Mouse (Mus musculus): ENCODE data around the gene Zyg11a.
"Not testable (repeated sequence)": the region's sequence is repeated elsewhere in the genome, so short reads cannot be mapped to it uniquely, and the experiment has no call there.

The Zyg11a gene

DNA sequence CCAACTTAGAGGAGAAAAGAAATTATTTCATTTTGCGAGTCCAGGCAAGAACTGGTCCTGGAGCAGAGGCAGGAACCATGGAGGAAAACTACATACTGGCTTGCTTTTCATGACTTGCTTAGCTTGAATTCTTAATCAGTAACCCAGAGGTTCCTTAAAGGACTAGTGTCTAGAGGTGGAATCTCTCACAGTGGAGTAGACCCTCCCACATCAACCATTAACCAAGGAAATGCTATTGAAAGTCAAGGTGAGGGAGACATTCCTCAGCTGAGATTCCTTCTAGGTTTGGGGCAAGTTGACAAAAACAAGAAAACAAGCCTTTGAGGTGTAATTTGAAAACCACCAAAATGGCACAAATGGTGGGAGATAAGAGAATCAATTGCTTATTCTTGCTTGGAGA, 73.0 kb downstream of the Zyg11a start, which contains the start of gene Scp2:
Gene Scp2 (minus strand): TSS at position 119 of the 400 bp plus-strand sequence.
- DNase-seq (ENCODE audit: extremely low read depth, low read depth): no peak

DNA sequence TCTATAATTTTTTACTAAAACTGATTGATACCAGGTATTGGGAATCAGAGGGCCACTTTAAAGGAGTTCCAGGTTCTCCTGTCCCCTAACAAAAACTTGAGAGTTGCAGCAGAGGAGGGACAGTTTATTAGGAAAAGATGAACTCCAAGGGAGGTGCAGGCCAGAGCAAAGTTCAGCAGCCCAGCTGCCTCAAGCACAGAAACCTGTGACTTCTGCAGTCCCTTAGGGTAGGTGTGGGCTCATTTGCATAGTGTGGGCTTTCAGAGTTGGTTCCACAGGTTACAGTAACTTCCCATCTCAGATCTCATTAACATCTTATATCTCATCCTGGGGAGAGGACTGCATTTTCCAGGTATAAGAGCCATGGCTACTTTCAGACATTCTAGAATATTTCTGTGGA, 74.1 kb downstream of the Zyg11a start:
- no peak for DNase-seq (ENCODE audit: extremely low read depth, low read depth)

GRCm38 (mm10) chr4:108143178-108143577, 74.7 kb downstream of the Zyg11a start:
- not testable (repeated sequence) for DNase-seq (ENCODE audit: extremely low read depth, low read depth)

DNA sequence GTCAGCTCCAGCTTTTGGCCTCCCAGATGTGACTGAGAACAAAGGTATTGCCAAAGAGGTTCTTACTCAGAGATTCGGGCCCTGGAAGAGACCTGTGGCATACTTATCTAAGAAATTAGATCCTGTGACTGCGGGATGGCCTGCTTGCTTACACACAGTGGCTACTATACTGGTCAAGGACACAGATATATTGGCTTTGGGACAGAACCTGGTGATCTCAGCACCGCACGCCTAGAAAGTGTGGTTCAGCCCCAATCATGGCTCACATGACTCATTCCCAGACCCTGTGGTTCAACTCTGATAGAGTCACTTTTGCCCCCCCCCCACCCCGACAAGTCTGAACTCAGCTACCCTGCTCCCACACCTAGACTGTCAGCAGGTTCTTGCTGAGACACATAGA, 80.9 kb downstream of the Zyg11a start:
- no peak for DNase-seq (ENCODE audit: extremely low read depth, low read depth)

All from MEL-GATA-1-ER (cell line).